8 mouse cellular contexts compared by ENCODE assay signal in genomic region chr17:35868165-35868820, GRCm38 (mm10). TPM values are rescaled to one million over a fixed set of nuclear protein-coding genes. Genes with fewer than 3 reads are reported as not detected.
DNase-seq lines count a peak whose midpoint lies in the region; ATAC-seq and TF ChIP-seq lines count a peak whose summit lies in the region.

No protein-coding gene starts in this region.

- H3K9ac ChIP-seq in forebrain, embryonic 12.5 days, result peak overlapping the region; percentile 89
- peak overlapping the region; percentile 79 for H3K9ac ChIP-seq in lung, embryonic 15.5 days

- peak; percentile 31 for DNase-seq in urinary bladder, postnatal 14 days (ENCODE audit: low spot score)
- no peak for DNase-seq in urinary bladder, postnatal 25 days (ENCODE audit: low spot score)
- no peak for DNase-seq in cerebellum, adult 8-10 months
- DNase-seq in left cerebral cortex, postnatal 36 days (ENCODE audit: low spot score in 2 of 2), result no peak

- TF ChIP-seq POLR2A in small intestine, adult 2 months (IDR thresholded peaks at IDR 0.05; ENCODE audit: low read depth, low read length), result peak; percentile 19; the same call in 1 of the 2 replicates

- no peak for TF ChIP-seq CTCF in small intestine, adult 2 months (IDR thresholded peaks at IDR 0.05; ENCODE audit: extremely low read depth, insufficient read length, insufficient replicate concordance, low read depth, low read length)

- H3K27ac ChIP-seq in forebrain, embryonic 12.5 days, result peak overlapping the region; percentile 97
- H3K27ac ChIP-seq in lung, embryonic 15.5 days, result peak overlapping the region; percentile 99
- peak overlapping the region; percentile 90 for H3K27ac ChIP-seq in small intestine, adult 2 months (ENCODE audit: insufficient read depth, low read depth, low read length)

- ATAC-seq in forebrain, embryonic 12.5 days (ENCODE audit: low FRiP score), result no peak
- peak; percentile 45 for ATAC-seq in inflammation-experienced regulatory T-cells, adult 6 months
- no peak for ATAC-seq in lung, embryonic 15.5 days (ENCODE audit: borderline replicate concordance, extremely low read depth, low FRiP score, low TSS enrichment)

- no peaks in the 10 kb centered on the region for H3K27me3 ChIP-seq in forebrain, embryonic 12.5 days
- no peaks in the 10 kb centered on the region for H3K27me3 ChIP-seq in lung, embryonic 15.5 days
- no peaks in the 10 kb centered on the region for H3K27me3 ChIP-seq in small intestine, adult 2 months (ENCODE audit: control insufficient read depth, insufficient read depth, low read length)

- intact Hi-C loops in left cerebral cortex, postnatal 36 days (cut with DNase I), result no loop called here

- H3K4me1 ChIP-seq in forebrain, embryonic 12.5 days, result peaks cover 68% of the 10 kb centered on the region
- peaks cover 52% of the 10 kb centered on the region for H3K4me1 ChIP-seq in lung, embryonic 15.5 days
- H3K4me1 ChIP-seq in small intestine, adult 2 months (ENCODE audit: control insufficient read depth, insufficient read depth, insufficient read length, low read length), result peaks cover 16% of the 10 kb centered on the region

- peak overlapping the region; percentile 73 for H3K4me3 ChIP-seq in forebrain, embryonic 12.5 days (replicated peaks)
- H3K4me3 ChIP-seq in lung, embryonic 15.5 days, result peak overlapping the region; percentile 73
- H3K4me3 ChIP-seq in small intestine, adult 2 months (ENCODE audit: low read depth, low read length), result peak overlapping the region; percentile 74

- H3K9me3 ChIP-seq in forebrain, embryonic 12.5 days, result peaks cover 5% of the 10 kb centered on the region; the same call in 1 of the 2 replicates
- no peaks in the 10 kb centered on the region for H3K9me3 ChIP-seq in lung, embryonic 15.5 days

- 43% methylated on average over 17 of the region's 17 CpGs for WGBS in forebrain, embryonic 12.5 days
- WGBS in lung, embryonic 15.5 days, result 17% methylated on average over 17 of the region's 17 CpGs
- WGBS in small intestine, adult 2 months, result 55% methylated on average over 17 of the region's 17 CpGs

- H3K36me3 ChIP-seq in forebrain, embryonic 12.5 days (replicated peaks), result peaks cover 31% of the 10 kb centered on the region
- peaks cover 5% of the 10 kb centered on the region for H3K36me3 ChIP-seq in lung, embryonic 15.5 days
- no peaks in the 10 kb centered on the region for H3K36me3 ChIP-seq in small intestine, adult 2 months (ENCODE audit: control insufficient read depth, insufficient read depth, low read length)

- peak overlapping the region; percentile 77 for H3K4me2 ChIP-seq in forebrain, embryonic 12.5 days
- H3K4me2 ChIP-seq in lung, embryonic 15.5 days, result peak overlapping the region; percentile 90

RNA-seq across cellular contexts. Expression of gene Ppp1r18, which starts 2.9 kb away (rescaled TPM):
- 23.7 and 24.3 TPM in 2 replicates for polyA plus RNA-seq in forebrain, embryonic 12.5 days (2016; fragmentation: Nextera tagmentation; extraction: Ambion mirVana)
- 100 to 1,000 TPM; 194 to 273 (median 213) TPM for polyA plus RNA-seq in inflammation-experienced regulatory T-cells, adult 6 months (2017; shearing (Covaris generic))
- 21.3 and 23.4 TPM in 2 replicates for polyA plus RNA-seq in lung, embryonic 15.5 days (2015; fragmentation: Nextera tagmentation; extraction: Ambion mirVana)
- 16.5 and 22.0 TPM in 2 replicates for polyA plus RNA-seq in small intestine, adult 2 months (2012; rRNA removed)
- 1 to 10 TPM; 9.2 to 9.3 TPM for total RNA-seq in left cerebral cortex, postnatal 36 days (2021)

RNA-seq across cellular contexts. Expression of gene Nrm, which starts 7.2 kb away (rescaled TPM):
- polyA plus RNA-seq in forebrain, embryonic 12.5 days (2016; fragmentation: Nextera tagmentation; extraction: Ambion mirVana), result 56.2 and 60.5 TPM in 2 replicates
- 10 to 100 TPM; 25.4 to 64.8 (median 27.4) TPM for polyA plus RNA-seq in inflammation-experienced regulatory T-cells, adult 6 months (2017; shearing (Covaris generic))
- 71.0 and 73.3 TPM in 2 replicates for polyA plus RNA-seq in lung, embryonic 15.5 days (2015; fragmentation: Nextera tagmentation; extraction: Ambion mirVana)
- polyA plus RNA-seq in small intestine, adult 2 months (2012; rRNA removed), result 9.3 and 15.9 TPM in 2 replicates
- total RNA-seq in left cerebral cortex, postnatal 36 days (2021), result 1 to 10 TPM; 2.3 to 3.1 TPM

RNA-seq across cellular contexts. Expression of gene Dhx16, which starts 11.3 kb away (rescaled TPM):
- 48.0 and 54.8 TPM in 2 replicates for polyA plus RNA-seq in forebrain, embryonic 12.5 days (2016; fragmentation: Nextera tagmentation; extraction: Ambion mirVana)
- 10 to 100 TPM; 17.4 to 36.1 (median 19.5) TPM for polyA plus RNA-seq in inflammation-experienced regulatory T-cells, adult 6 months (2017; shearing (Covaris generic))
- 42.0 and 42.1 TPM in 2 replicates for polyA plus RNA-seq in lung, embryonic 15.5 days (2015; fragmentation: Nextera tagmentation; extraction: Ambion mirVana)
- polyA plus RNA-seq in small intestine, adult 2 months (2012; rRNA removed), result 47.0 and 64.3 TPM in 2 replicates
- total RNA-seq in left cerebral cortex, postnatal 36 days (2021), result 10 to 100 TPM; 26.0 to 32.0 TPM

RNA-seq across cellular contexts. Expression of gene Mdc1, which starts 27.0 kb away (rescaled TPM):
- polyA plus RNA-seq in forebrain, embryonic 12.5 days (2016; fragmentation: Nextera tagmentation; extraction: Ambion mirVana), result 22.3 and 26.1 TPM in 2 replicates
- 10 to 100 TPM in 1 of 3 experiments, 1 to 10 TPM in 2; 6.1 to 10.7 (median 7.1) TPM for polyA plus RNA-seq in inflammation-experienced regulatory T-cells, adult 6 months (2017; shearing (Covaris generic))
- 24.1 and 24.7 TPM in 2 replicates for polyA plus RNA-seq in lung, embryonic 15.5 days (2015; fragmentation: Nextera tagmentation; extraction: Ambion mirVana)
- polyA plus RNA-seq in small intestine, adult 2 months (2012; rRNA removed), result 1.7 and 3.2 TPM in 2 replicates
- total RNA-seq in left cerebral cortex, postnatal 36 days (2021), result 10 to 100 TPM; 16.5 to 16.9 TPM

RNA-seq across cellular contexts. Expression of gene 2310061I04Rik, which starts 28.9 kb away (rescaled TPM):
- polyA plus RNA-seq in forebrain, embryonic 12.5 days (2016; fragmentation: Nextera tagmentation; extraction: Ambion mirVana), result 26.7 and 29.4 TPM in 2 replicates
- polyA plus RNA-seq in inflammation-experienced regulatory T-cells, adult 6 months (2017; shearing (Covaris generic)), result 10 to 100 TPM; 15.3 to 21.6 (median 15.4) TPM
- 20.5 and 21.2 TPM in 2 replicates for polyA plus RNA-seq in lung, embryonic 15.5 days (2015; fragmentation: Nextera tagmentation; extraction: Ambion mirVana)
- 82.8 and 142 TPM in 2 replicates for polyA plus RNA-seq in small intestine, adult 2 months (2012; rRNA removed)
- total RNA-seq in left cerebral cortex, postnatal 36 days (2021), result 10 to 100 TPM; 58.4 to 62.0 TPM
